26 mouse cellular contexts compared by ENCODE assay signal in the genomic region with DNA sequence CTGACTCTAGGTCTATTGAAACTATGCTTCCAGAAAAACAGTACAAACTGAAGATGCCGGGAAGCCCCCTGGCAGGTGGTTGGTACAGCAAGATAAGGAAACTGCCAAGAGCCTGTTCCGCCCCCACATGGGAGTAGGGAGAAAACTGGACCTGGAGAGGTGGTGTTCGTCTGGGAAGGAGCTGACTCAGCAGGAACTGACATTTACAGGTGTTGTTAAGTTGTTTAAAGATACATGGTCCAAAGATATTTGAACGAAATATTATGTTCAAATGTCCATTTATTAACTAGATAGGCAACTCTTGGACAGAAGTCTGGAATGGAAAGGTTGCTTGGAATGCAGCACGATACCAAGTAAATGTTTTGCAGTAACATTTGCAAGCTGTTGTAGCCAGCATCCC. TPM values are rescaled to one million over a fixed set of nuclear protein-coding genes. Genes with fewer than 3 reads are reported as not detected.
DNase-seq lines count a peak whose midpoint lies in the region; ATAC-seq lines count a peak whose summit lies in the region.
"Had no signal": no experiment of that assay in that cellular context is flagged by ENCODE, and none has a peak within 500 bp of the region (broad histone marks: within the 10 kb centered on the region; RNA-seq: fewer than 3 reads in every experiment).

No protein-coding gene starts in this region.

- no peaks in the 10 kb centered on the region for H3K36me3 ChIP-seq in forebrain, embryonic 11.5 days (ENCODE audit: control insufficient read depth, insufficient read depth, low read length)
- no peaks in the 10 kb centered on the region for H3K36me3 ChIP-seq in forebrain, embryonic 14.5 days (ENCODE audit: control insufficient read depth, insufficient read depth, low read length)
- H3K36me3 ChIP-seq: embryonic facial prominence, embryonic 10.5 days; forebrain, embryonic 10.5 days; heart, embryonic 15.5 days; hindbrain, embryonic 15.5 days; limb, embryonic 13.5 days; liver, embryonic 13.5 days; lung, embryonic 15.5 days; midbrain, embryonic 15.5 days; neural tube, embryonic 12.5 days had no signal

- no peaks in the 10 kb centered on the region for H3K27me3 ChIP-seq in forebrain, embryonic 11.5 days (ENCODE audit: control insufficient read depth, insufficient read depth, low read length)
- no peaks in the 10 kb centered on the region for H3K27me3 ChIP-seq in forebrain, embryonic 14.5 days (replicated peaks; ENCODE audit: control insufficient read depth, insufficient read depth, low read length)
- H3K27me3 ChIP-seq: heart, embryonic 15.5 days; hindbrain, embryonic 15.5 days; limb, embryonic 13.5 days; liver, embryonic 13.5 days; lung, embryonic 15.5 days; midbrain, embryonic 15.5 days; neural tube, embryonic 12.5 days had no signal

- no peak overlapping the region for H3K4me3 ChIP-seq in forebrain, embryonic 11.5 days (ENCODE audit: low read depth, low read length)
- H3K4me3 ChIP-seq in forebrain, embryonic 14.5 days (ENCODE audit: low read depth, low read length) = no peak overlapping the region
- H3K4me3 ChIP-seq: embryonic facial prominence, embryonic 10.5 days; forebrain, embryonic 10.5 days; gastrocnemius, adult 2 months; heart, embryonic 15.5 days; hindbrain, embryonic 15.5 days; layer of hippocampus, adult 2 months; limb, embryonic 13.5 days; liver, embryonic 13.5 days; lung, embryonic 15.5 days; midbrain, embryonic 15.5 days; neural tube, embryonic 12.5 days had no signal

- 81% methylated on average over 5 of the region's 5 CpGs for WGBS in forebrain, embryonic 11.5 days
- 85% methylated on average over 5 of the region's 5 CpGs for WGBS in forebrain, embryonic 14.5 days

- H3K4me2 ChIP-seq in forebrain, embryonic 11.5 days (ENCODE audit: low read depth, low read length, severe bottlenecking) = no peak overlapping the region
- H3K4me2 ChIP-seq in forebrain, embryonic 14.5 days (ENCODE audit: low read length) = no peak overlapping the region
- H3K4me2 ChIP-seq: heart, embryonic 15.5 days; hindbrain, embryonic 15.5 days; limb, embryonic 13.5 days; liver, embryonic 13.5 days; midbrain, embryonic 15.5 days; neural tube, embryonic 12.5 days had no signal

- H3K27ac ChIP-seq in forebrain, embryonic 11.5 days (ENCODE audit: low read depth, low read length) = no peak overlapping the region
- H3K27ac ChIP-seq in forebrain, embryonic 14.5 days (ENCODE audit: low read depth, low read length) = no peak overlapping the region
- H3K27ac ChIP-seq: embryonic facial prominence, embryonic 10.5 days; forebrain, embryonic 10.5 days; gastrocnemius, adult 2 months; heart, embryonic 15.5 days; hindbrain, embryonic 15.5 days; layer of hippocampus, adult 2 months; limb, embryonic 13.5 days; liver, embryonic 13.5 days; lung, embryonic 15.5 days; midbrain, embryonic 15.5 days; neural tube, embryonic 12.5 days had no signal

- no peaks in the 10 kb centered on the region for H3K9me3 ChIP-seq in forebrain, embryonic 11.5 days (ENCODE audit: control insufficient read depth, low read length)
- no peaks in the 10 kb centered on the region for H3K9me3 ChIP-seq in forebrain, embryonic 14.5 days (replicated peaks; ENCODE audit: control insufficient read depth, low read length)
- H3K9me3 ChIP-seq: embryonic facial prominence, embryonic 10.5 days; forebrain, embryonic 10.5 days; heart, embryonic 15.5 days; hindbrain, embryonic 15.5 days; limb, embryonic 13.5 days; liver, embryonic 13.5 days; lung, embryonic 15.5 days; midbrain, embryonic 15.5 days; neural tube, embryonic 12.5 days had no signal

- no peak for ATAC-seq in forebrain, embryonic 11.5 days (replicated peaks; ENCODE audit: low FRiP score)
- no peak for ATAC-seq in forebrain, embryonic 14.5 days
- no peak for ATAC-seq in erythroid progenitor cell, adult 5-6 weeks (replicated peaks; ENCODE audit: low FRiP score, poor library complexity, severe bottlenecking)
- ATAC-seq: midbrain, embryonic 15.5 days had no signal

- peak; percentile 7 for DNase-seq in forebrain, embryonic 11.5 days (ENCODE audit: low spot score)
- DNase-seq in forebrain, embryonic 14.5 days (ENCODE audit: low spot score) = no peak
- DNase-seq in kidney, postnatal 4 days = peak; percentile 12 to 45
- no peak for DNase-seq in kidney, adult 11 months
- DNase-seq in testis, postnatal 14 days (ENCODE audit: low spot score) = peak; percentile 48
- DNase-seq in testis, postnatal 10 days (ENCODE audit: low spot score) = no peak
- DNase-seq: adrenal gland, postnatal 14 days; cerebellum, adult 9-10 months; gastrocnemius, adult 2 months; heart, postnatal 4 days; liver, embryonic 13.5 days; right cerebral cortex, postnatal 14 days; spleen, adult 18-20 months; thymus, adult 18-20 months; thymus, postnatal 36 days had no signal

- no peak overlapping the region for H3K9ac ChIP-seq in forebrain, embryonic 11.5 days (ENCODE audit: low read length)
- no peak overlapping the region for H3K9ac ChIP-seq in forebrain, embryonic 14.5 days (ENCODE audit: low read length)
- H3K9ac ChIP-seq: heart, embryonic 15.5 days; hindbrain, embryonic 15.5 days; limb, embryonic 13.5 days; liver, embryonic 13.5 days; lung, embryonic 15.5 days; midbrain, embryonic 15.5 days; neural tube, embryonic 12.5 days had no signal

- H3K4me1 ChIP-seq in forebrain, embryonic 11.5 days (replicated peaks; ENCODE audit: control insufficient read depth, insufficient read depth, low read length) = no peaks in the 10 kb centered on the region
- H3K4me1 ChIP-seq in forebrain, embryonic 14.5 days (ENCODE audit: control insufficient read depth, insufficient read depth, low read length) = no peaks in the 10 kb centered on the region
- H3K4me1 ChIP-seq: hindbrain, embryonic 15.5 days; limb, embryonic 13.5 days; liver, embryonic 13.5 days; midbrain, embryonic 15.5 days; neural tube, embryonic 12.5 days had no signal

RNA-seq across cellular contexts. Expression of gene Prr15, which starts 26.2 kb away (rescaled TPM):
- 5.0 and 6.0 TPM in 2 replicates for polyA plus RNA-seq in forebrain, embryonic 11.5 days (2014; fragmentation: Nextera tagmentation; extraction: Ambion mirVana)
- polyA plus RNA-seq in forebrain, embryonic 14.5 days (2014; fragmentation: Nextera tagmentation; extraction: Ambion mirVana) = 2.0 and 3.1 TPM in 2 replicates
- total RNA-seq in erythroid progenitor cell, adult 5-6 weeks (2015; ENCODE audit: low replicate concordance) = not detected in 2 replicates
- total RNA-seq in erythroid progenitor cell, adult 5-6 weeks (2017; ENCODE audit: low replicate concordance) = not detected in 2 replicates
- total RNA-seq: megakaryocyte, adult 5-6 weeks had no signal

Comparison
In these comparisons a context has a peak if more than half of its experiments do, and no peak if none do; other contexts are left out.
1. DNase-seq: peak in forebrain, embryonic 11.5 days (single experiment), kidney, postnatal 4 days (2 of 2) and testis, postnatal 14 days (single experiment); none in forebrain, embryonic 14.5 days (single experiment), kidney, adult 11 months (single experiment) and testis, postnatal 10 days (single experiment).